Mouse (Mus musculus): ENCODE data around the gene Tmem88b.
A peak's percentile ranks its signal among the peaks of the same experiment; 100 is the strongest.
"Not testable (repeated sequence)": the region's sequence is repeated elsewhere in the genome, so short reads cannot be mapped to it uniquely, and the experiment has no call there.

The Tmem88b gene

DNA sequence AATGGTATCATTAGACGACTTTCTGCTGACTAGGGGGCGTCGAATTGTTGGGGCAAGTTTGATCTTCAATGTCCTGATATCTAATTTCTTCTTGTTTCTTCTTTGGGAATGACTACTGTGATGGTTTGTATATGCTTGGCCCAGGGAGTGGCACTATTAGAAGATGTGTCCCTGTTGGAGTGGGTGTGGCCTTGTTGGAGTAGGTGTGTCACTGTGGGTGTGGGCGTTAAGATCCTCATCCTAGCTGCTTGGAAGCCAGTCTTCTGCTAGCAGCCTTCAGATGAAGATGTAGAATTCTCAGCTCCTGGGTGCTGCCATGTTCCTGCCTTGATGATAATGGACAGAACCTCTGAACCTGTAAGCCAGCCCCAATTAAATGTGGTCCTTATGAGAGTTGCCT, 3.2 kb upstream of the Tmem88b start:
- not testable (repeated sequence) for DNase-seq (ENCODE audit: low spot score)

DNA sequence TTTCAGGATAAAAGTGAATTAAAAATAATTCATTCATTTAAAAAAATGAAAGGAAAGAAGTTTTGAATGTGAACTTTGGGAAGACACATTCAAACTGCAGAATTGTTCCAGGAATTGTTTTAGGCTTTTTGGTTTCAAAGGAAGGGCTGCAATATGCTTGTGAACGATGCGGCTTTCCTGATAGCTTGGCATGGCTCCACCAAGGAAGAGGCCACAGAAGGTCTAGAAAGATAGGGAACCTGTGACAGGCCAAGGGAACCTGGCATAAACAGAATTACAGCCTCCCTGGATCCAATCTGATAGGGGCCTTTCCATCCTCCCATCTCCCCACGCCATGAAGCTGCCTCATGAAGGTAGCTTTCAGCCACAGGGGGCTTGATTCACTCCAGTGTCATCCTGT, 2.6 kb upstream of the Tmem88b start:
- DNase-seq (ENCODE audit: low spot score): no peak

DNA sequence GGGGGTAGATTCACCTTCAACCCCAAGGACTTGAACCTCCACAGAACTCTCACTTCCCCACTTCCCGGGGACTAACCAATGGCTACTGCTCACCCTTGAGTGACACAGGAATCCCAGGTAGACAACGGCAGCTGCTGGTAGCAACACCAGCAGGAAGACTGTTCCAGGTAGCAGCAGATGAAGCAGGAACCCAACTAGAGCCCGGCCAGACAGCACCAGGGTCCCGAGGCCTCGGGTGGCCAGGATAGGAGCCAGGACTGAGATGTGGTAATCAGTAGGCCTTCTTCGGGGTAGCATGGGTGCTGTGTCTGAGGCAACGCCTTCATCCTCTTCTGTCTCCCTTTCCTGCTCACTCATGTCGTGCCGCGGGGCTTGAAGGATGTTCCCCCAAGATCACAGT, 428 bp downstream of the Tmem88b start:
- no peak for DNase-seq (ENCODE audit: low spot score)

DNA sequence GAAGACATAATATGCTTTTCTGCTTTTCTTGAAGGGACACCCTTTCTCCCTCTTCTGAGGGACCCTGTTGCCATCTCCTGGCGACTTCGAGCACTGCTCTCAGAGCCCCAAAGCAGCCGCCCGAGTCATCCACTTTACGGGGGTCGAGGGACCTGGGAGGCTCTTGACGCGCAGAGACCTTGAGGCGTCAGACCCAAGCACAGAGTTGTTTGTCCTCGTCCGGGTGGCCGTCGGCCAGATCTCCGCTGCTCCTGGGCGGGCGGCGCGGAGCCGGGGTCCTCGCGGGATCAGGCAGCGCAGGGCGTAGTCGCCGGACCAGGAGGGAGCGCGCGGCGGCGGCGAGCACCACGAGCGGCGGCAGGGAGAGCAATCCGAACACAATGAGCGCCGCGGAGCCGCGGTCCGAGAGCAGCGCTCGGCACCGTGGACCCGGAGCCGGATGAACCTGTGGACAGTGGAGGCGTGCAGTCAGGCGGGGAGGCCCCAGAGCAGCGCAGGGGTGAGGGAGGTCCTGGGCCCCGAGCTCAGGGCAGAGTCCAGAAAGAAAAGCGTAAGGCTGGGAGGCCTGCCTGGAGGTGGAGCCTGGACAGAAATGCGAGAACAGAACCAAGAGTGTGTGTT, 1.5 kb downstream of the Tmem88b start:
- DNase-seq (ENCODE audit: low spot score): peak; percentile 58

DNA sequence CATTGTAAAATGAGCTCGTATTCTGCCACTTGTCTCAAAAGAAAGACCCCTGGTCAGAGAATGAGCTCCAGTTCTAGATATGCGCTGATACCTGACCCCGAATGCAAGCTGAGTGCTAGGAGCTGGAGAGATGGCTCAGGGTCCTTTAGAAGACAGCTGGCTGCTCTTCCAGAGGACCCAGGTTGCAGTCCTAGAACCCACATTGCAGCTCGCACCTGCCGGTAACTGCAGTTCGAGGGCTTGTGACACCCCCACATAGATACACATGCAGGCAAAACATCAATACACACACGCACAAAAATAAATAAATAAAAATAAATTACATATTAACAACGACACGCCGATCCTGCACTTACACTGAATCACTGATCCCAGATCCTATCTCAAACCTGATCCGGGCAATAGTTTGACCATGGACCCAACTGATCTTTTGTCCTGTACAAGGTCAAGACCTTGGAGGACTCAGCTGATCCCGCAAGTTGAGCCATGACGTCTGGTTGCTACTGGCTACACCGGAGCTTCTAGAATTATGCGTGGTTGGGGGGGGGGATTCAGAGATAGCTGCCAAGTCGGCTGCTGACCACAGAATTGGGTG, 2.1 kb downstream of the Tmem88b start:
- no peak for DNase-seq (ENCODE audit: low spot score)

DNA sequence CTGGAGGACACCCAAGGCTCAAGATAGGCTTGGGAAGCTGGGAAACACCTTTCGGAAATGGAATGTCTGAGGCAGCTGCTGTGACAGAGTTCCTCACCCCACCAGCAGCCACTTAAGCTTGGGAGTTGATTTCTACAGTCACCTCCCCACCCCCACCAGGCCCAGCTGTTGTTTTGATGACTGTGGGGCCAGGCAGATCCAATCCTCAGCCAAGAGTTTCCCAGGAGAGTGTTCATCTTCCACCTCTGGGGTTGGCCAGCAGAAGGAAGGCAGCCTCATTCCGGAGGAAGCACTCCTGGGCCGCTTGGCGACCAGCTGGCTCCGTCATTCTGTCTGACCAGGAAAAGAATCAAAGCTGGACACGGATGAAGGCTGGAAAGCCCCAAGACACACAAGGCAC, 4.8 kb downstream of the Tmem88b start:
- no peak for DNase-seq (ENCODE audit: low spot score)

DNA sequence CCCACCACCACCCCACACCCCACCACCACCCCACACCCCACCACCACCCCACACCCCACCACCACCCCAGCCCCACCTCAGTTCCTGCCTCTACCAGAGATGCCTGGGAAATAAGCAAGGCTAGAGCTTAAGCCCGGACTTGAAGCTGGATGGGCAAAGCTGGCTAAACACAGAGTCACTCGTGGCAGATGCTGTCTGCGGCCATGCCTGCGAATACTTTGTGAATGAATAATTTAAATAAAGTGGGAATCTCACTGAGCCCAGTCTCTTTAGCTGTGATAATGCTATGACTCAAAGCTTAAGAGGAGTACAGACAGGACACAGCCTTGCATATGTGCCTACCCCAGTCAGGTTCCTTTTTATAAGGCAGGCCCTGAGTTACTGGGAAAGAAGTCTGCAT, 6.2 kb downstream of the Tmem88b start:
- DNase-seq (ENCODE audit: low spot score): no peak

DNA sequence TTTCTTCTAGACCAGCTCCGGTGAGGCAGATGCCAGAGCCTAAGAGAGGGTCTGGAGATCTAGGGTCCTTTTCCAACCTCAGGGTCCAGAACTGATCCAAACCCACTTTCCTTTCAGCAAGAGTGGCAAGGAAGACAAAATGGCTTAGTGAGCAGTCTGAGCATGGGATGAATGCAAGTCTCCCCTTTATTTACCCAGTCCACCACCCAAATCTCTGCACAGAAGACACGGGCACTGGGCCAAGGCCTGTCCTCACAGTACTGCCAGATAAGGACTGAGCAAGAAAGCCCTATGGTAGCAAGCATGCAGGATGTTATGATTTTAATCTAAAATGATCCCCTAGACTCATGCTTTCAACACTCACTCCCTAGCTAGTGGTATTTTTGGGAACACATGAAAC, 7.9 kb downstream of the Tmem88b start:
- no peak for DNase-seq (ENCODE audit: low spot score)

DNA sequence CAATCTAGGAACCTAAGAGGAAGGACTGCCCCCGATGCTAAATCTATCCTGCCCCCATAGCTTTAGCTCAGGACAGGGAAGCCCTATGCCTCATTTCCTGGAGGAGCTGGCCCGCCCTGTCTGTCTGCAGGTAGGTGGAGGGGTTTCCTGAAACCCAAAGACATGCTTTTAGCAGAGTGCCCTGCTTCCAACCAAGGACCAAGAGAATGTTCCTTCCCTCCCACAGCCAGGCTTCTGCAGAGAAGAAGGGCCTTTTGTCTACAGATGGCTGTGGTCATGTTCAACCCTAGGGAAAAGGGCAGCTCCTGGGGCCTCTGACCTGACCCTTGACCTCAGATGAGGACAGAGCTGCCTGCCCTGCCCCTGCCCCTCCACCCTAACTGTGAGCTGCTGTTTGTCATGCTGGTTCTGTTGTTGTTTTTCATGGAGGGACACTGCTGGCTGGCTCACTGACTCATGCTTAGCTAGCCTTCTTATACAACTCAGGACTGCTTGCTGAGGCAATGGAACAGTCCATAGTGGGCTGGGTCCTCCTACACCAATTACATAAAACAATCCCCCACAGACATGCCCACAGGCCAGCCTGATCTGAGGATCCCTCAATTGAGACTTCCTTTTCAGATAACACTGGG, 8.9 kb downstream of the Tmem88b start:
- no peak for DNase-seq (ENCODE audit: low spot score)

DNA sequence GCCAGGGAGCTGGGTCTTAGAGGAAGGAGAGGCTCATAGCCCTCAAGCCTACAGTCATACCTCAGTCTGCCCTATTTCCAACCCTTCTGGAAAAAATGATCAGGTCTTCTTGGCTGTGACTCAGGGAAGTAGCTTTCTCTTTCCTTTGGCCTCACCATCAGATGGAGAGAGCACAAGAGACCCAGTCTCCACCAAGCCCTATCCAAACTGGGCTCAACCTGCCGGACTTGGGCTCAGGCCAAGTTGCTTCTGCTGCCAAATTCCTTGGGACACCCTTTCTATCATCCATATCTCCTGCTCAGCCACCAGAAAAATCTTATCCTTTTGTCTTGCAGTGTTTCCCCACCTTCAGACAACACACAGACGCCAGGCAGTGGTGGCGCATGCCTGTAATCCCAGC, 9.8 kb downstream of the Tmem88b start:
- DNase-seq (ENCODE audit: low spot score): no peak

DNA sequence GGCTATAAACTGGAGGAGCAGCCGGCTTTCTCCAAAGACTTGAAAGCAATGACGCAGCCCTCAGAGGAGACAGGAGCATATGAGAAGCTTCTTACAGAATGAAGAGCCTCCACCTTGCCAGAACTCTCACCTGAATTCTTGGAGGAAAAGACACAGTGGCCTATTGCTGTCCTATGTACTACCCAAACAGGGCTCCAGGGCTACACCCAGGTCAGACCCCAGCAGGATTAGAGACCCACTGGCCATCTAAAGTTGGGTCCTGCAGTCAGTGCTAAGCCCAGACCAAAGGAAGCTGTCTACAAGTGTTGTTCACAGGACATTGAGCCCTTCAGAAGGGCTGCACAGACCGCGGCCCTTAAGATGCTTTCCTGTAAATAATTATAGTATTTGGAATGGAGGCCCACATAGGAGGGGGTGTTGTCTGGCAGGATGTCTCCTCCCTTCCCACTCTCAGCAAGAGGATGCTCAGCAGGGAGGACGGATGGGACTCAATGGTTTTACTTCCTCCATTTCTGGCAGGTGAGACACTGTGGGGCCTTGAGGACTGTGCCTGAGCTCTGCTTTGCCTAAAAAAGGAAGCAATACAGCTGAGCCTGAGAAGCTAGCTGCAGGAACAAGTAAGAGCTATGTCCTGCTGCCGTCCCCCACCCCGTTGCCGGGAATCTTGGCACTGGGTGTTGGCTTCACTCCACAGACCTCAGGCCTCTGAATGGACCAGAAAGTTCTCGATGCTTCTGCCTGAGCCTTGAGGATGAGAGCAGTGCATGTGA, 10.5 kb downstream of the Tmem88b start:
- DNase-seq (ENCODE audit: low spot score): no peak

DNA sequence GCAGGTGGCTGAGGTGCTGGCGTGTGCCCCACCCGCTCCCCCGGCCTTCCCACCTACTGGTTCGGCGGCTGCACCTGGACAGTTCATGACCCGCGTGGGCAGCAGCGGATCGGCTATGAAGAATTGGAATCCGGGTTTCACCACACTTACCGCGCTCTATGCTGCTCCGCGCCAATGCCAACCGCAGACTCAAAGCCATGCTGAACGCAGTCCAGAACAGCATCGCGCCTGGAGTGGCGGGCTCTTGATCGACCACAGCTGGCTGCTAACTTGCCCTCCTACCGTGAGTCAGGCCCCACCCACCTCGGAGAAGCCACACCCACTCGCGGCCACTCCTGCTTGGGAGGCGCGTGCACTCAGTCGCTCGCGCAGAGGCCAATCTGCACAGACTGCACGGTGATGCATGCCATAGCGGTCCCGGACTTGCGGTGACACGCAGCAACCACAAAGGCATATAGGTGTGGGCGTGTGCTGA, 11.4 kb downstream of the Tmem88b start, which contains the start of gene Vwa1:
Gene Vwa1 (minus strand): TSS at position 419 of the 475 bp plus-strand sequence.
- peak; percentile 65 for DNase-seq (ENCODE audit: low spot score)

DNA sequence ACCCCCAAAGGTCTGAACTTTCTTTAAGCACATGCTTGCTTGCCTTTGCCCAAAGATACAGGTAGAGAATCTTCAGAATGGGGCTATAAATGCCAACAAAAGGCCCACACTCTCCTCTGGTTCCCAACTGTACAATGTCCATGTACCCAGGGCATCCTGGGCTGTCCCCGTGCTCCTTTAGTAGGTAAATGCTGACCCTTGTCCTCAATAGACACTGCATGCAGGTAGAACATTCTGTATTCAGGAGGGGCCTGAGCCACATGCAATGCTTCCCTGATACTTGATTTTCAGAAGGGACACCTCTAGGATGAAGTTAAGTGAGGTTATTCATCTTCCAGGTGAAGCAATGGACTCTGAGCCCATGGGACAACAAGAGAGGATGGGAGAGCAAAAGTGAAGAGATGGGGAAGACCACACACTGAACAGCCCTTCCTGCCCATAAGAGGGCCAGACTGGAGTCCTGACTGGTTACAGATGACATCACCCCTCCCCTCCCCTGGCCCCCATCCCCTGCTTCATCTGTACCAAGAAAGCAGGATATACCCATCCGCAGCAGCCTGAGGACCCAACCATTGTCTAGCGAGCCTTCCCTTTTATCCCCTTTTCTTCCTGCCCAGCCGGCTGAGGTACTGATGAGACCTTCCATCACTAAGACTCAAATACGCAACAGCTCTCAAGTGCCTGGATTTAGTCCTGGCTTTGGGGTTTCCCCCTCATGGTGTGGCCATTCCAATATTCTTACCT, 12.2 kb downstream of the Tmem88b start:
- DNase-seq (ENCODE audit: low spot score): no peak

DNA sequence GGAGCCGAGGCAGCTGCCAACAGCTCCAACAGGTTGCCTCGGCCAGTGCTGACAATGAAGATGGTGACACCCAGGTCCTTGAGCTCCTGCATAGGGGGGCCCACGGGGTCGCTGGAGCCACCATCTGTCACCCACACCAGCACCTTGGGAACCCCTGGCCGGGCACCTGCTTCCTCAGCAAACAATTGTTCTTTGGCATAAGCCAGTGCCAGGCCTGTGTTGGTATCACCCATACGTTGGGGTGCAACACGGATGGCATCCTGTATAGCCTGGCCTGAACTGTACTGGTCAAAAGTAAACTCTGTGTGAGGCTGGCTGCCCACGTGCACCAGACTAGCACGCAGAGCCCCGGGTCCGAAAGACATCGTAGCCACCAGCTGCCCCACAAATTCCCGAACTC, 12.9 kb downstream of the Tmem88b start:
- DNase-seq (ENCODE audit: low spot score): no peak

DNA sequence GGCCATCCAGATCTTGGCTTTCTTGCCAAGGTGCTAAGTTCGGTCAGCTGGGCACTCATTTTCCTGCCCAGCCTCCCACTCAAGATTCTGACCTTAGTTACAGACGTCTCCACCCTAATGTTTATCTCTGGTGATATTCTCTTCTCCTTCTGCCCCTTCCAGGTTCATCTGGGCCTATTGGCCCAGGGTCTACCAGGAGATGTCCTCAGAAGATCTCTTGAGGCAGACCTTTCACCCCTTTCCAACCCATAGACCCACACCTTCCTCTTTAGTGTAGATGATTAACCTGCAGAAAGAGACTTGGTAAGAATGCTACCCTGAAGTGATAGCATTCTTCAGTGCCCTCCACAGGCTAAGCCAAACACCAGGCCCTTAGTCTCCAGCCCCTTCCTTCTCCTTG, 14.0 kb downstream of the Tmem88b start:
- no peak for DNase-seq (ENCODE audit: low spot score)

DNA sequence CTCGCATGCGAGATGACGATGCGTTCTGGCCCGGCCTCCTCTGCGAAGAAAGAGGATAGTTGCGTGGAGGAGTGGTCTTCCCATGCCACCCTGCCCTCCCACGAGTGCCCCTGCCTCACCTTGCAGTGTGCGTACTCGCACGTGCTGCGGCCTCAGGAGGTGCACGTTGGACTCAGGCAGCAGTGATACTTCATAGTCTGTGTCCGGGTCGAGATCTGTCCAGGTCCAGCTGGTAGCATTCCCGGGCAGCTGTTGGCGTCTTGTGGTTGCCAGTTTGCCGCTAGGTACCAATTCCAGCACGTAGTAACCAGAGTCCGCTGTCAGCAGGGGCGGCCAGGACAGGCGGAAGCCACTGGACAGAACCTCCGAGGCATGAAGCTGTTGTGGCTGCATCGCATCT, 15.0 kb downstream of the Tmem88b start:
- DNase-seq (ENCODE audit: low spot score): no peak

DNA sequence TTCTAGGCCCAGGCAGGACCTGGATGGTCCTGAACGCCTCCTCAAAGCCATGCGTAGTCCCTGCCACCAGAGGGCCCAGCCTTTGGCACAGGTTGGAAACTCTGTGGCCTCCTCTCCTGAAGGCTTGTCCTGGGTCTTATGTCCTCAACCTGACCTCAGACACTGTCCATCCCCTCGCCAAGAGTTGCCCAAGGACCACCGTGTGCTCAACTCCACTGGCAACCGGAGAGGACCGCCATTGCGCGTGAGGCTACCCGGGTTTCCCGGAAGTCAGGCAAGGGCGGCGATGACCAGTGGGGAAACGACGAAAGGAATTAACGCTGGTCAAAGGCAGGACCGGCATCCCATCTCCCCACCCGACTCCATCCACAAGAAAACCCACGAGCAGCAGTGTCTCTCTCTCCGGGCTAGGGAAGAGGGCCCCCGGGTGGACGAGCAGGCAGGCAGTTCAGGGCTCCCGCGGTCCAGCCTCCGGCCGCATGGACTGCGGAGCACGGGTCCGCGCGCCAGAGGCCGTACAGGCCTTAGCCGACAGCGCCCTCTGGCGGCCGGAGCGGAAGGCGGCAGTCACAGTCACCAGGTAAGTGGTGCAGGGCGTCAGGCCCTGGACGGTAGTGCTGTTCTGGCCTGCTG, 15.7 kb downstream of the Tmem88b start:
- peak; percentile 82 for DNase-seq (ENCODE audit: low spot score)

DNA sequence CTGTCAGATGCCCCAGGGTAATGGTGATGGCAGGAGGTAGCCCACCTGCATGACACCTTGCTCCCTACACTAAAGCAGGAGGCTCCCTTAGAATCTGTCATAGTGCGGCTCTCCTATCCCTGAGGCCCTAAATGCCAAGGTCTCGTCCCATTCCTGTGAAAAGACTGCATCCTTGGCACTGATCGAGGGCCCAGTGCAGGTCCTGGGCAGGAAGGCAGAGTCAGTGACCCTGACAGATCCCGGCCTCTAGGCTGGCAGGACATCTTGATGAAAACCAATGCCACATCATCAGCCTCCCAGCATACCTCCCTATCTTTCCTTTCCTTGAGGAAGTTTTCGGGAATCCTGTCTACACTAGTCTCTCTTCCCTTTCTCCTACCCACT, 16.2 kb downstream of the Tmem88b start:
- DNase-seq (ENCODE audit: low spot score): no peak

DNA sequence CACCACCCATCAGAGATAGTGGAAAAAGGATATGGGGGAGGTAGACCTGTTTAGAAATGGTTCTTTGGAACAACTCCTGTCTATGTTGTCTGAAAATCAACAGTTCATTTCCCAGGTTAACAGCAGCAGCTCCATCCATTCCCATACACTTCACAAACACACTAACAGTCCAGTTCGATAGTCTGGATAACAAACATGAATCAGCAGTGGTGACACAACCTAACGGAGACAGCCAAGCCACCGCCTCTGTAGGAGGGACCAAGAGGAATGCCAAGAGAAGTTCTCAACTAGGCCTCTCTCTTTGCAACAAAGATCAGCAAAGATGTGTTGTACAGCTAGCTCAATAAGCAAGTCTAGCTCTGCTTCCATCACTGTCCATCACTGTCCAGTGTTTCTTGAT, 23.3 kb downstream of the Tmem88b start:
- no peak for DNase-seq (ENCODE audit: low spot score)

DNA sequence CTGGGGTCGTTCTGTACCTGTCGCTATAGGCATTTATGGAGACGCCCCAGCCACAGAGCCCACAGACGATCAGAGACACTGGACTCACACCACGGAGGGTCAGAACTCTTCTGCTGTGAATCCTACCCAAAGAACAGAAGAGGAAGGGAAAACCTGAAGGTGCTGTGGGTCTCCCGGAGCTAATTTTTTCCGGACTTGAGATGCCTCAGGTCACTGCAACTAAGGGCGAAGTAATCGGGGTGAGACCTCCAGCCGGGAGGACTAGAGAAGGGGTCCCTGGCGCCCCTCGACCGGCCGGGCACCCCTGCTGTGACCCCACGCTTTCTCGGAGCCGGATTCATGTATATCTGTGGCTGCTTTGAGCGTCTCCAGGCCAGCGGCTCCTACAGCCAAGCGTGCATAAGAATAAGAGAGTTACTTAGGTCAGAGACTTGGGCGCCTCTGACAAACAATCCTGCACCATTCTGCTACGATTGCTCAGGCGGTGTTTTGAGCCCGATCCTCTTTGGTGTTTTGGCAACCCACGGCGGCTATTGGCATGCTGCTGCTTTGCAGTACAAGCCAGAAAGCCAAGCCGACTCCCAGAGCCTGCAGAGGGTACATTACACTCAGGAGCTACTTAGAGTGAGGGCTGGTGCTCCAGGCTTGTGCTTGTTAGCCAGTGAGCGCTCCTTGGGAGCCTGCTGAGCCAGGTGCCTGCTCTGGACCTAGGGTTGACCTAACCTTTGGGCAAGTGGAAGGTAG, 24.1 kb downstream of the Tmem88b start:
- DNase-seq (ENCODE audit: low spot score): no peak
